Mouse (Mus musculus): ENCODE measurements around the gene Gstt2. TPM values are rescaled to one million over a fixed set of nuclear protein-coding genes. Genes with fewer than 3 reads are reported as not detected.

Gene Gstt2
- polyA plus RNA-seq (2012; rRNA removed): 104 and 132 TPM in 2 replicates

GRCm38 (mm10) chr10:75837248-75837759 is at the start of gene Gstt2:
Gene Gstt2, minus strand, starts transcription at chr10:75837424.

DNA sequence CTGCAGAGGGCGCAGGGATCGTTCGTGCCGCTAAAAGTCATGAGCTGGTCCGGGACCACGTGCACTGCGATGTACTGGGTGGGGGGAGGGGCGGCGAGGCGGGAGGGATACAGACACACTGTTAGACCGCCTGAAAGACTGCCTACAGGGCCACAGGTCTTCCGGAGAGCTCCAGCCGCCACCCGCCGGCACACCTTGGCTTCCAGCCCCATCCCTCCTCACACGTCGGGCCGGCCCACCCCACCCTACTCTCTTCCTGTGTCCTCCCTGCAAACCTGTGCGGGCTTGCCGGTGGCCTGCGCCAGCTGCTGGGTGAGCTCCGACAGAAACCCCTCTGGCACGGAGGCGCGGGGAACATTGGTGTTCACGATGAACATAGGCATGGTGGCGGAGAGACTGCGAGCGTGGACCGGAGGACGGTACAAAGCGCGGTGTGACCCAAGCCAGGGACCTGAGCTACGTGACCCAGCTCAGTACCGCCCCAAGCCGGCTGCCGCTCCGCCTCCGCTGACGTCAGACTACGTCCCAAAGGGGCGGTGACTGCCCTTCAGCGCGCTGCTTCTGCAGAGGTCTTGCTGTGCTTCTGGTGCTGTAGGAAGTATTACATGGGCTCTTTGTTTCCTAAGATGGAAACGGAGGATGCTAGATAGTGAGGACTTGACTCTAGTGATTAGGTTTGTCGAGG is 22.7 kb upstream of the Gstt2 start, which contains the start of gene Mif:
Gene Mif (minus strand): TSS at position 455 of the 685 bp plus-strand sequence.

GRCm38 (mm10) chr10:75822443-75822842 is 14.8 kb downstream of the Gstt2 start, which contains the start of gene Gstt4:
Gene Gstt4, minus strand, starts transcription at chr10:75822543.

DNA sequence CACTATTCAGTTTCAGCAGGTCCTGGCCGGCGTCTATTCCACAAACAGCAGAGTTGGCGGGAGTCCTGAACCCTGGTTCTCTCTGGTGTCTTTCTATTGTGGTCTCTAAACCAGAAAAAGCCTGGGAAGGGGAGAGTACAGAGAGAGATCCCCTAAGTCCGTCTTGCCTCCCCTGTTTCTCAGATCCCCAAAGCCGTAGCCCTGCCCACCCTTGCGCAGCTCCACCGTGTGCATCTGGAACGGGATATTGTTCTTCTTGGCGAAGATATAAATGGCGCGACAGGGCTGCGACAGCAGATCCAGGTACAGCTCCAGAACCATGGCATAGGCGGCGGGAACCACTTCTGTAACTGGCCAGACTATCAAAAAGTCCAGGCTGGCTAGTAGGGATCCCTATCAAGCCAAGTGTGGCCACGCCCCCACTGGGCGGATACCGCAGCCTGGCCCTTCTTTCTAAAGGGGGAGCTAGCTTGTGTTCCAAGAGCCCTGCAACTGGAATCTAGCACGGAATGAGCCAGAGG is 39.0 kb downstream of the Gstt2 start, which contains the start of gene Gstt1:
Gene Gstt1 (minus strand): TSS at position 409 of the 521 bp plus-strand sequence.

Other genes starting within 250 kb of the Gstt2 start
- gene Ggt5, start 248.1 kb downstream of the Gstt2 start, polyA plus RNA-seq (2012; rRNA removed): 12.5 and 28.5 TPM in 2 replicates
- gene Susd2, start 193.4 kb downstream of the Gstt2 start, polyA plus RNA-seq (2012; rRNA removed): 16.5 and 18.7 TPM in 2 replicates
- 15.4 and 19.2 TPM in 2 replicates for gene Cabin1, start 73.1 kb downstream of the Gstt2 start, polyA plus RNA-seq (2012; rRNA removed)
- 55.7 and 66.9 TPM in 2 replicates for gene Ddt, start 64.0 kb downstream of the Gstt2 start, polyA plus RNA-seq (2012; rRNA removed)
- gene Gm20441, start 56.5 kb downstream of the Gstt2 start, polyA plus RNA-seq (2012; rRNA removed): 0.61 TPM in 1 of 2 replicates, not detected in the other
- 37.5 and 38.9 TPM in 2 replicates for gene Gstt3, start 56.0 kb downstream of the Gstt2 start, polyA plus RNA-seq (2012; rRNA removed)
- gene Gstt1, start 38.8 kb downstream of the Gstt2 start, polyA plus RNA-seq (2012; rRNA removed): 55.2 and 70.1 TPM in 2 replicates
- not detected in 2 replicates for gene Gstt4, start 14.9 kb downstream of the Gstt2 start, polyA plus RNA-seq (2012; rRNA removed)
- gene Mif, start 22.8 kb upstream of the Gstt2 start, polyA plus RNA-seq (2012; rRNA removed): 921 and 1,563 TPM in 2 replicates
- 28.9 and 38.8 TPM in 2 replicates for gene Derl3, start 56.0 kb upstream of the Gstt2 start, polyA plus RNA-seq (2012; rRNA removed)
- 32.3 and 34.3 TPM in 2 replicates for gene Smarcb1, start 84.2 kb upstream of the Gstt2 start, polyA plus RNA-seq (2012; rRNA removed)
- 1,169 and 2,852 TPM in 2 replicates for gene Chchd10, start 95.7 kb upstream of the Gstt2 start, polyA plus RNA-seq (2012; rRNA removed)
- 11.6 and 13.7 TPM in 2 replicates for gene Mmp11, start 99.1 kb upstream of the Gstt2 start, polyA plus RNA-seq (2012; rRNA removed)
- gene Gm867, start 103.2 kb upstream of the Gstt2 start, polyA plus RNA-seq (2012; rRNA removed): 0.11 TPM in 1 of 2 replicates, not detected in the other
- 0.11 and 0.31 TPM in 2 replicates for gene Vpreb3, start 105.6 kb upstream of the Gstt2 start, polyA plus RNA-seq (2012; rRNA removed)
- gene Gm5134, start 117.1 kb upstream of the Gstt2 start, polyA plus RNA-seq (2012; rRNA removed): not detected in 2 replicates
- gene Zfp280b, start 195.2 kb upstream of the Gstt2 start, polyA plus RNA-seq (2012; rRNA removed): 1.3 and 1.5 TPM in 2 replicates